Mouse (Mus musculus): ENCODE measurements around the gene Pgghg.

GRCm38 (mm10) chr7:140971479-140972171 is 30.4 kb downstream of the Pgghg start:
- TF ChIP-seq CTCF (IDR thresholded peaks at IDR 0.05; ENCODE audit: borderline replicate concordance, control insufficient read depth, extremely low read depth, insufficient read depth, low read length, poor library complexity) (no peak), POLR2A (IDR thresholded peaks at IDR 0.05; ENCODE audit: control insufficient read depth, extremely low read depth, insufficient read depth, low read length, poor library complexity) (no peak)
